Mouse (Mus musculus) liver, embryonic 16.5 days (tissue): ENCODE data around the gene Aldh9a1. TPM values are rescaled to one million over a fixed set of nuclear protein-coding genes. Genes with fewer than 3 reads are reported as not detected.
A peak's percentile ranks its signal among the peaks of the same experiment; 100 is the strongest.

Source experiments
- ATAC-seq: fragments of 200-750 bp; cut with Nextera tagmentation; 2 replicates; pipeline ENCODE4 v1.8.0; 2017; ENCODE audit warnings: low read depth, mild to moderate bottlenecking, moderate number of reproducible peaks, moderate library complexity
- H3K27ac ChIP-seq: fragments of 300-500 bp; sonication (generic); 2 replicates; pipeline ENCODE4 v1.5.1; 2014; ENCODE audit warnings: mild to moderate bottlenecking, low read length
- H3K27me3 ChIP-seq: fragments of 300-500 bp; sonication (generic); 2 replicates; pipeline ENCODE4 v1.6.1; 2014; ENCODE audit warnings: low read depth, low read length, mixed read lengths; ENCODE audit not compliant: control insufficient read depth, insufficient read depth
- H3K36me3 ChIP-seq: fragments of 300-500 bp; sonication (generic); 2 replicates; pipeline ENCODE4 v1.6.1; 2014; ENCODE audit warnings: mild to moderate bottlenecking; ENCODE audit not compliant: control insufficient read depth, insufficient read depth
- H3K4me1 ChIP-seq: fragments of 300-500 bp; sonication (generic); 2 replicates; pipeline ENCODE4 v1.6.1; 2014; ENCODE audit warnings: low read depth, low read length, mixed read lengths; ENCODE audit not compliant: control insufficient read depth
- H3K4me2 ChIP-seq: fragments of 300-500 bp; sonication (generic); 2 replicates; pipeline ENCODE4 v1.6.1; 2014; ENCODE audit warnings: low read depth, low read length, mixed read lengths
- H3K4me3 ChIP-seq: fragments of 300-500 bp; sonication (generic); 2 replicates; pipeline ENCODE4 v1.5.1; 2014; ENCODE audit warnings: low read depth, mild to moderate bottlenecking, low read length
- H3K9ac ChIP-seq: fragments of 300-500 bp; sonication (generic); 2 replicates; pipeline ENCODE4 v1.6.1; 2014; ENCODE audit warnings: low read depth, low read length
- H3K9me3 ChIP-seq: fragments of 300-500 bp; sonication (generic); replicated peaks from 2 replicates; pipeline ENCODE4 v1.6.1; 2016; ENCODE audit warnings: low read length; ENCODE audit not compliant: control insufficient read depth
- WGBS: fragments of 180-500 bp; shearing (Covaris S2); extraction: QIAGEN DNeasy Blood & Tissue Kit; methylation state at CpG from one replicate; pipeline ENCODE4 v1.1.7; 2014; ENCODE audit not compliant: insufficient replicate concordance; 5-methylcytosine and 5-hydroxymethylcytosine counted together
- polyA plus RNA-seq: library from polyadenylated mRNA; unstranded; fragments of >200 nt; fragmentation: Nextera tagmentation; extraction: Ambion mirVana; gene quantifications from 2 replicates; pipeline ENCODE4 v1.2.1, GENCODE M21; 2015

Aldh9a1 gene
- polyA plus RNA-seq, 1 experiment from 2014 or later = 75.8 TPM

DNA sequence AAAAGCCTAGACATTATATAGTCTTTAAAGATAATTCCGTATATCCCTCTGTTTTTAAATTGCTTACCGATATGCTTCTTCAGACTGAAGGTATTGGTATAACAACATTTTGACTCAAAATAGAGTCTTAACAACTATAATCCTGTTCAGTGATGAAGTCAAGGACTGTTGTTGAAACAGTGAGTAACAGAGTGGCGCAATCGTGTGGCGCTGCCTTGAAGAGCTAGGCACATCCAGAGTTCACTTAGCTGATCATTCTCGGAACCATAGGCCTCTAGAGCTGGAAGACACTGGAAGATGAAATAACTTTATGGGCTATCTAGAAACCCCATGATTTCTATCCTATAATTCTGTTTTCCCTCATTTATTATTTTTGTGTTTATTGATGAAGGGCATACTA lies 28.1 kb upstream of the Aldh9a1 start:
- WGBS = 87% methylated on average over 6 of the region's 6 CpGs
- peaks cover 38% of the 10 kb centered on the region for H3K36me3 ChIP-seq
- H3K9me3 ChIP-seq = no peaks in the 10 kb centered on the region
- H3K4me2 ChIP-seq = no peak overlapping the region
- H3K27me3 ChIP-seq = no peaks in the 10 kb centered on the region
- no peak overlapping the region for H3K4me3 ChIP-seq
- no peak overlapping the region for H3K9ac ChIP-seq
- H3K4me1 ChIP-seq = no peaks in the 10 kb centered on the region
- no peak for ATAC-seq
- no peak overlapping the region for H3K27ac ChIP-seq

DNA sequence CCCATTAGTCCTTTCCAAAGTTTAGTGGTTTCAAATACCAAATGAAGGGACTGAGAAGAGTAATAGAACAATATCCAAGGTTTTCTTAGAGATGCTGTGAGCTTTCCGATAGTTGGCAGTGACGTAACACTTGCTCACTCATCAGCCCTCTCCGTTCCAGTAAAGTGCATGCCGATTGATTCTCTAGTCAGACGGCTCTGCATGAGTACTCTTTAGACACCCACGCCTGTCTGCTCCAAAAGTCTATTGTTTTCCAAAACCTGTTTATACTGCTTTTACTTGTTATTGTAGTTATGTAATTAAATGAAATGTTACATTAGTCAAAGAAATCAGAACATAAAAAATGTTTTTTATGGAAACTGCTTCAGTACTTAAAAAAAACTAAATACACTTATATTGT lies 21.0 kb upstream of the Aldh9a1 start:
- no peaks in the 10 kb centered on the region for H3K27me3 ChIP-seq
- no peak overlapping the region for H3K4me2 ChIP-seq
- no peak overlapping the region for H3K9ac ChIP-seq
- no peak overlapping the region for H3K4me3 ChIP-seq
- WGBS = 82% methylated on average over 6 of the region's 6 CpGs
- no peak overlapping the region for H3K27ac ChIP-seq
- H3K9me3 ChIP-seq = no peaks in the 10 kb centered on the region
- peaks cover 25% of the 10 kb centered on the region for H3K36me3 ChIP-seq
- H3K4me1 ChIP-seq = no peaks in the 10 kb centered on the region
- ATAC-seq = no peak

DNA sequence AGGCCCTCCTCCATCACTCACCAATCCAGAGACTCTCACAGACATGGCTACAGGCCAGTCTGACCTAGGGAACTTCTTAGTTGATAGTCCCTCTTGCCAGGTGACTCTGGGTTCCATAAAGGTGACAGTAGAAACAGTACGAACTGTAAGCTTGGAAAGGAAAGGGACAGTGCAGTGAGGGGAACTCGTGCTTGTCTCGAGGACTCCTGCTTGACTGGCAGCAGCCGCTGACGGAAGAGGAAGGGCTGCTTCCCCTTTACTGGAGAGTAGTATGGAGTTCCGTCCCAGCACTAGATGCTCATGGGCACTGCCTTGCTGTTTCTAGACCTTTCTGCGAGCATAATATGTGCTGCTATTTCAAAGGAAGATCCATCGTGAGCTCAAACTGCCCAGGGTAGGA lies 18.7 kb upstream of the Aldh9a1 start:
- H3K9me3 ChIP-seq = no peaks in the 10 kb centered on the region
- no peaks in the 10 kb centered on the region for H3K27me3 ChIP-seq
- H3K36me3 ChIP-seq = peaks cover 22% of the 10 kb centered on the region
- H3K9ac ChIP-seq = no peak overlapping the region
- H3K4me3 ChIP-seq = no peak overlapping the region
- H3K27ac ChIP-seq = no peak overlapping the region
- H3K4me1 ChIP-seq = no peaks in the 10 kb centered on the region
- 0 out of 2 replicates have a peak, but pooled peaks have one; percentile 16 for ATAC-seq
- 53% methylated on average over 8 of the region's 8 CpGs for WGBS
- H3K4me2 ChIP-seq = no peak overlapping the region

DNA sequence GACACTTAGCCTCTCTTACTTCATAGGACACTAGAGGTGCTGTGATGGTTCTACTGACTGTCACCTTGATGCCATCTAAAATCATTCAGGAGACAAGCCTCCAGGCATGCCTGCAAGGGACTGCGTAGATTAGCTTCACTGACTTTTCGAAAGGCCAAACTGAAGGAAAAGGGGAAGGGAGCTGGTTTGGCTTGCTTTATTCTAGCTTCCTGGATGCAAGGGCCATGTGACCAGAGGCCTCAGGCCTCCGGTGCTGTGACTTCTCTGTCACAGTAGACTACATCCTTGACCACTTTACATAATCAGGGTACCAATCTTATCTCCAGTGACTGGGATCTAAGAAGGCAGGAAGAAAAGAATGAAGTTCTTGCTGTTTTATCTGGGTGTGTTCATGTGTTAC lies 13.4 kb upstream of the Aldh9a1 start:
- Histone ChIP-seq H3K27me3 (no peaks in the 10 kb centered on the region), H3K27ac (no peak overlapping the region), H3K36me3 (peaks cover 4% of the 10 kb centered on the region), H3K4me3 (no peak overlapping the region), H3K9ac (no peak overlapping the region), H3K4me1 (peaks cover 10% of the 10 kb centered on the region), H3K9me3 (no peaks in the 10 kb centered on the region), H3K4me2 (no peak overlapping the region)
- no peak for ATAC-seq
- 63% methylated on average over 3 of the region's 3 CpGs for WGBS

DNA sequence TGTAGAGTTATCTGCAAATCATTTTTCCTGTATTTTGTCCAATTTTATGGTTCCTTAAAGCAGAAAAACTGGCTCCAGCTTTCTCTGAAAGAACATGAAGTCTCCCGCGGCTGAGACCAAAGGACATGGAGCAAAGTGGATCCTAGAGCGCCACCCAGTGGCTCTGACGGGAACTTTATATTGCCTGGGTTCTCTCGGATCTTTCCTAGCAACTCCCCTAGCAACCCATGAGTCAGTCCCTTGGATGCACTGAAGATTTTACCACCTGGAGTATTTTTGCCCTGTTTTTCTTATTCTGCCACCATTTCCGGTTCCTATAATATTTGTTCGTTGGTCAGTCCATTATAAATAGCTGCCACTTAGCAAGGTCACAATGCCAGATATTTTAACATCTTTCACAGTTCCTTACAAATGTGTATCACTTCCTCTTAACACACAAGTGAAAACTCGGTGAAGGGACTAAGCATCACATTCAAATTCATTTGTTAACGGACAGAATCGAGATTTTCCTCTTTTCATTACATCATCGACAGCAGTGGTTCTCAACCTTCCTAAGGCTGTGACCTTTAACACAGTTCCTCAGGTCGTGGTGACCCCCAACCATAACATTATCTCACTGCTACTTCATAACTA lies 12.2 kb upstream of the Aldh9a1 start:
- Histone ChIP-seq H3K27ac (no peak overlapping the region), H3K4me3 (no peak overlapping the region), H3K9ac (no peak overlapping the region), H3K4me1 (peaks cover 10% of the 10 kb centered on the region), H3K36me3 (peaks cover 2% of the 10 kb centered on the region), H3K4me2 (no peak overlapping the region), H3K27me3 (no peaks in the 10 kb centered on the region), H3K9me3 (no peaks in the 10 kb centered on the region)
- WGBS = 11% methylated on average over 12 of the region's 12 CpGs
- peak; percentile 39; the same call in 1 of the 2 replicates for ATAC-seq

DNA sequence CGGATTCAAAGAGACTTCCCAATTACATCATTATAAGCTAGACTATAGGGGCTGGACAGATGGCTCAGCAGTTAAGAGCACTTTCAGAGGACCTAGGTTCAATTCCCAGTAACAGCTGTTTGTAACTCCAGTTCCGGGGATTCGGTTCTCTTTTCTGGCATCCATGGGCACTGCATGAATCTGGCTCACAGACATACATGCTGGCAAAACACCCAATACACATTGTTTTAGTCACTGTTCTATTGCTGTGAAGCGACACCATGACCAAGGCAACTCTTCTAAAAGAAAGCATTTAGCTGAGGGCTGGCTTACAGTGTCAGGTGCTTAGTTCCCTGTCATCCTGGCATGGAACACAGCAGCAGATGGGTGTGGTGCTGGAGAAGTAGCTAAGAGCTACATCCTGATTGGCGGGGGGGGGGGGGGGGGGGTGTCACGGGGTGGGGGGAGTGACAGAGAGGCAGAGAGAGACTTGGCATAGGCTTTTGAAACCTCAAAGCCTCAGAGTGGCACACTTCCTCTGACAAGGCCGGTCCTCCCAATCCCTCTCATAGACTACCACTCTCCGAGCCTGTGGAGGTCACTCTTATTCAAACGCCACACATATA lies 10.5 kb upstream of the Aldh9a1 start:
- Histone ChIP-seq H3K4me3 (no peak overlapping the region), H3K27ac (no peak overlapping the region), H3K36me3 (no peaks in the 10 kb centered on the region), H3K27me3 (no peaks in the 10 kb centered on the region), H3K4me1 (peaks cover 10% of the 10 kb centered on the region), H3K4me2 (peak overlapping the region; percentile 94; the same call in 1 of the 2 replicates), H3K9ac (no peak overlapping the region), H3K9me3 (no peaks in the 10 kb centered on the region)
- 66% methylated on average over 7 of the region's 9 CpGs for WGBS
- no peak for ATAC-seq

DNA sequence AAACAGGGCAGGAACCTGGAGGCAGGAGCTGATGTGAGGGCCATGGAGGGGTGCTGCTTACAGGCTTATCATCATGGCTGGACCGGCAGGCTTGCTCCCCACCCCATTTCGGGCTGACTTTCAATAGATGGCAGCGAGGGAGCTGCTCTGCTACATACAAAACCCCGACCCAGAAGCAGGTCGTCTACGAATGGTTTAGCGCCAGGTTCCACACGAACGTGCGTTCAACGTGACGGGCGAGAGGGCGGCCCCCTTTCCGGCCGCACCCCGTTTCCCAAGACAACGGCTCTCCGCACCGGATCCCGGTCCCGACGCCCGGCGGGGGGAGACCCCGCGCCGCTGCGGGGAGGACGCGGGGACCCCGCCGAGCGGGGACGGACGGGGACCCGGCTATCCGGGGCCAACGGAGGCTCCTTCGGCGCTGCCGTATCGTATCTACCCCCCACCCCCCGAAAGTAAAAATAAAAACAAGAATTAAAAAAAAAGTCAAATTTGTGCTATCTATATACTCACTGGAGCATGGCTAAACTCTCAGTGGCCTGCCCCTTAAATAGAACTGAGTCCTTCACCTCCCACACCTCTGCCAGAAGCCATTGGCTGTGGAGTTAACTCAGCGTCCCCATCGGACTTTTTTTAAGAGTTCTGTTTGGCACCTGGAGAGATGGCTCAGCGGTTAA lies 9.5 kb upstream of the Aldh9a1 start:
- no peaks in the 10 kb centered on the region for H3K27me3 ChIP-seq
- ATAC-seq = peak; percentile 81
- peak overlapping the region; percentile 58 for H3K9ac ChIP-seq
- H3K9me3 ChIP-seq = no peaks in the 10 kb centered on the region
- H3K4me2 ChIP-seq = peak overlapping the region; percentile 94
- H3K4me3 ChIP-seq = peak overlapping the region; percentile 66
- peak overlapping the region; percentile 43; the same call in 1 of the 2 replicates for H3K27ac ChIP-seq
- no peaks in the 10 kb centered on the region for H3K36me3 ChIP-seq
- peaks cover 10% of the 10 kb centered on the region for H3K4me1 ChIP-seq
- WGBS = 1% methylated on average over 47 of the region's 47 CpGs

DNA sequence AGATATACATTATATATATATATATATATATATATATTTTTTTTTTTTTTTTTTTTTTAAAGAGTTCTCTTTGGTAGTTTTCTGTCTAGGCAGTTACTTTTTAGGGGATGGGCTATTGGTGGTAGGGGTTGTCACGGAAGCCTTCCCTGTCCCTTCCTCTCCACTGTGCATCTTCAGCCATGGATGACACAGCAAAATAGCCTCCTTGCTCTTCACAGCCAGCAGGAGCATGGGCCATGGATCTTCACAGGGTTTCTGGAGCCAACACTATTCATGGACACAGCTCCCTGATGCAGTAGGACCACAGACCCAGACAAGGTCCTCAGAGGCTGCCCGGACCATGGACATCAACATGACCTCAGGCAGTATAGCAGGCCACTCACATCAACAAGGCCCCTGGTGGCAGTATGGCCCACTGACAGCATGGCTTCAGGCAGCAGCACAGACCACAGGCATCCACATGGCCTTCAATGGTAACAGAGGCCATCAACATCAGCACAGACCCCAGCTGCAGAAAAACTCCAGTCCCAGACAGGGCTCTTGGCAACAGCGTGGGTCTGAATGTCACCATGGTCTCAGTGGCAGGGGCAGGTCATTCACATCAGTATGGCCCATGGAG lies 8.8 kb upstream of the Aldh9a1 start:
- Histone ChIP-seq H3K4me3 (peak overlapping the region; percentile 66; the same call in 1 of the 2 replicates), H3K4me2 (peak overlapping the region; percentile 94), H3K27me3 (no peaks in the 10 kb centered on the region), H3K36me3 (no peaks in the 10 kb centered on the region), H3K9ac (peak overlapping the region; percentile 58; the same call in 1 of the 2 replicates), H3K27ac (no peak overlapping the region; the same call in 1 of the 2 replicates), H3K4me1 (peaks cover 10% of the 10 kb centered on the region), H3K9me3 (no peaks in the 10 kb centered on the region)
- 79% methylated on average over 3 of the region's 3 CpGs for WGBS
- ATAC-seq = no peak
